Mouse (Mus musculus) lung, postnatal 25 days (tissue): Measurements from ENCODE around the gene Hes3.

Experiments
- DNase-seq: peaks from one replicate; pipeline ENCODE4 v3.0.0; 2022; ENCODE audit warnings: low spot score

Gene Hes3

GRCm38 (mm10) chr4:152304685-152305084 is 13.2 kb upstream of the Hes3 start:
- no peak for DNase-seq

- DNase-seq: no peak
Observed at GRCm38 (mm10) chr4:152303172-152303571, 11.7 kb upstream of the Hes3 start.

- no peak for DNase-seq
Observed at GRCm38 (mm10) chr4:152302012-152302411, 10.6 kb upstream of the Hes3 start.

GRCm38 (mm10) chr4:152300375-152300774 is 8.9 kb upstream of the Hes3 start:
- DNase-seq: no peak

GRCm38 (mm10) chr4:152298836-152299235 is 7.4 kb upstream of the Hes3 start:
- DNase-seq: no peak

GRCm38 (mm10) chr4:152296874-152297861 is 5.7 kb upstream of the Hes3 start, which contains the start of gene Icmt:
Gene Icmt (plus strand): TSS chr4:152297227.
- DNase-seq: peak; percentile 100

GRCm38 (mm10) chr4:152296371-152296770 is 4.9 kb upstream of the Hes3 start:
- DNase-seq: no peak

GRCm38 (mm10) chr4:152295916-152296315 is 4.5 kb upstream of the Hes3 start:
- DNase-seq: no peak

GRCm38 (mm10) chr4:152294188-152294929 is 2.9 kb upstream of the Hes3 start:
- no peak for DNase-seq

- DNase-seq: no peak
Observed at GRCm38 (mm10) chr4:152292102-152292765, 772 bp upstream of the Hes3 start.

GRCm38 (mm10) chr4:152290991-152291390 is 471 bp downstream of the Hes3 start:
- no peak for DNase-seq

- DNase-seq: no peak
Observed at GRCm38 (mm10) chr4:152290385-152290784, 1.1 kb downstream of the Hes3 start.

- no peak for DNase-seq
Observed at GRCm38 (mm10) chr4:152288398-152288945, 3.0 kb downstream of the Hes3 start.

GRCm38 (mm10) chr4:152287317-152288120 is 3.9 kb downstream of the Hes3 start:
- DNase-seq: no peak

- no peak for DNase-seq
Observed at GRCm38 (mm10) chr4:152286887-152287286, 4.6 kb downstream of the Hes3 start.

- DNase-seq: no peak
Observed at GRCm38 (mm10) chr4:152286183-152286582, 5.3 kb downstream of the Hes3 start.

- DNase-seq: peak; percentile 76
Observed at GRCm38 (mm10) chr4:152285505-152285904, 6.0 kb downstream of the Hes3 start.

GRCm38 (mm10) chr4:152283186-152283950 is 8.1 kb downstream of the Hes3 start:
- peak; percentile 81 for DNase-seq

GRCm38 (mm10) chr4:152282721-152283120 is 8.7 kb downstream of the Hes3 start:
- DNase-seq: no peak

- DNase-seq: no peak
Observed at GRCm38 (mm10) chr4:152281601-152282000, 9.9 kb downstream of the Hes3 start.
